Mouse (Mus musculus): ENCODE data around the gene Wfdc9.
A peak's percentile ranks its signal among the peaks of the same experiment; 100 is the strongest.

The Wfdc9 gene

DNA sequence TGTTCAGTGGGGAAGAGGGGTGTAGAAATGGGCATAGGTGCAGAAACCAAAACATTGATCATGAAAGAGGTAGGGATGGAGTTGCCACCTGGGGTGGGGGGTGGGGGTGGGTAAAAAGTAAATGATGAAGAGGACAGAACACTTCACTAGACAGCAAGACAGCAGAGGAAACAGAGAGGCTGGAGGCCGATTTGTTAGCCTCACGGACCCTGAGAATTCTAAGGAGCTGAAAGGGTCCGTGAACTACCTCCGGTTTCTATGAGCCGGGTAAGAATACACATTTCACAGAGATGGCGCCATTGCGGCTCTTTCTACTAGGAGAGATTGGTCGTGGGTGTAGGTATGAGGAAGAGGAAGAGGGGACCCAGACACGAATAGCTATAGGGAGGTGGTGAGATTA is at the start of gene Wfdc9:
Gene Wfdc9 (minus strand): TSS at position 101 of the 400 bp plus-strand sequence.
- DNase-seq: no peak

DNA sequence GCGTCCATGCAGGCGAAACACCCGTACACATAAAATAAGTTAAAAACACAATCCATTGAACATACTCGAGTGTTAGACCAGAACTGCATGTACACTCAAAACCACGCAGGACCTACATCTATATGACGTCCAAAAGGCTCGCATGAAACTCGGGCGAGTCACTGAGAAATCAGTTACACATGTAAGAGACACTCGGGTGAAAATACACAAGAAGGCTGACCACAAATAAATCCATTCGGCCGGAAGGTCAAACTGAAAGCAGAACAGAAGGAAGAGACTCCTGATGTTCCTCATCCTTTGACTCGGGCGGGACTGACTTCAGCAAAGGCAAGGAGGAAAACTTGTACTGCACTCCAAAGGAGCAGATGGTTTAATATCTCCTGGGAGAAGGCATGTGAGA is 49.6 kb upstream of the Wfdc9 start:
- no peak for DNase-seq

GRCm38 (mm10) chr2:164705328-164705727 is 48.9 kb upstream of the Wfdc9 start:
- no peak for DNase-seq

DNA sequence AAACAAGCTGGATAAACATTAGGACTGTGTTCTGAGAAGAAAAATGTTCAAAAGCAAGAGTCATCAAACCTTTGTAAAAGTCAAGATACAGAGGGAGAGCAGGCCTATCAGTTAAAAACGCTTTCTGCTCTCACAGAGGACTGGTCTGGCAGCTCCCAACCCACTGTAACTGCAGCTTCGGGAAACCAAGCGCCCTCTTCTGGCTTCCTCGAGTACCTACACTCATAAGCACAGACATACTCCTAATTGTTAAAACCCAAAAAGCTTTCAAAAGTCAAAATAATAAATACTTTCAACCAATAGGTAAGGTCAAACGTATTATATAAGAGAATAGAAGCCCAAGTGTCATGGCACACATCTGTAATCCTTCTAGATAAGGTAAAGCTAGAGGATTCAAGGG is 47.9 kb upstream of the Wfdc9 start:
- DNase-seq: no peak

- no peak for DNase-seq
Measured at GRCm38 (mm10) chr2:164701761-164702160, 45.4 kb upstream of the Wfdc9 start.

GRCm38 (mm10) chr2:164700959-164701358 is 44.6 kb upstream of the Wfdc9 start:
- DNase-seq: no peak

DNA sequence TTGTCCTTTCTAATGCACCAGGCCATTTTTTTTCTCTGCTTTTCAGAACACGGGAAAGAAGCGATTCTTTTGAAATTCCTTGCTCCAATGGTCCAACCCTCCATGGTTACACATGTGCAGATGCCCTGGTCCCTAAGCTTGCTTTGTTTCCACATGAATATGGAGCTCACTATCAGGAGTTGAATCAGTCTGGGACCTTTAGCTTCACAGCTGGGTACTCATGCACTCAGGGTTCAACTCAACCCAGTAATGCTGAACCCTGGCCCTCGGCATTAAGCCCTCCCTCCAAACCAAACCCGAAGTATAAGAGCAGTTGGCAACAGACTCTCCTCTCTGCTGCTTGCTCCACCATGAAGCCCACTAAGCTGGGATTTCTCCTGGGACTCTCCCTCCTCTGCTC is 41.8 kb upstream of the Wfdc9 start, which contains the start of gene Spint4:
Gene Spint4 (plus strand): TSS at position 301 of the 400 bp plus-strand sequence.
- DNase-seq: no peak

GRCm38 (mm10) chr2:164684807-164685206 is 28.4 kb upstream of the Wfdc9 start, which contains the start of gene Wfdc13:
Gene Wfdc13, plus strand, starts transcription at chr2:164685107.
- no peak for DNase-seq

- no peak for DNase-seq
Measured at GRCm38 (mm10) chr2:164679906-164680305, 23.5 kb upstream of the Wfdc9 start.

- peak; percentile 49 for DNase-seq
Measured at GRCm38 (mm10) chr2:164678848-164679625, 22.7 kb upstream of the Wfdc9 start.

DNA sequence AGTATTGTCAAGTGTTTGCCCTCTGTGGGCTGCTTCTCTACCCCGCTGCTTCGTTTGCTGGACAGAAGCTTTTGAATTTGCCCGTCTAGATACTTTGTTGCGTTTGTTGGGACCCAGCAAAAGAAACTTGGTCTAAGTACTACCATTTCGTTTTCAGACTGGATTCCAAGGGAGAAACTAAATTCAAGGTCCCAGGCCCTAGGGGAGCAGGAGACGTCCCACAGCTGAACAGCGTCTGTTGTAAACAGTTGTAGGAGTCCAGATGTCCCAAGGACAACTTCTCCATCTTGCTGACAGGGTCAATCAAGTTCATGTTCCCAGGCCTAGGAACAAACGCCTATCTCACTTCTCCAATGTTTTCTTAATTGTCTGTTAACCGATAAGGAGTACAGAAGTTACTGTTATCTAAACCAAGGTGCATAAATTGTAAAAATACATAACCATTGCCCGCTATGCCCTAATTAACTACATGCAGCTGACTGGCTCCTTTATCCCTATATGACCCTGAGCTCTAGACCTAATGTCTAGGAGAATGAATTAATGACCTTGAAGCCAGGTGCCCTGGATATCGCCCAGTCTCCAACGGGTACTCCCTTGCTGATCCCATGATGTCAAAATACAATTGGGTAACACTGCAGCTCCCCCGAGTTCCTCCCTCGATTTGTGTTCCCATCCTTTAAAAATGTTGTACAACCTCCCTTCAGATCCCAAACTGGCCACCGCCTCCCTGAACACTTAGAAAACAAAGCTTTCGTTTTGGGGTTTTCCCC is 20.7 kb upstream of the Wfdc9 start:
- DNase-seq: no peak

GRCm38 (mm10) chr2:164676103-164676502 is 19.7 kb upstream of the Wfdc9 start:
- no peak for DNase-seq

- DNase-seq: no peak
Measured at GRCm38 (mm10) chr2:164673987-164674386, 17.6 kb upstream of the Wfdc9 start, which contains the start of gene Wfdc11. Gene Wfdc11, minus strand, starts transcription at chr2:164674087.

DNA sequence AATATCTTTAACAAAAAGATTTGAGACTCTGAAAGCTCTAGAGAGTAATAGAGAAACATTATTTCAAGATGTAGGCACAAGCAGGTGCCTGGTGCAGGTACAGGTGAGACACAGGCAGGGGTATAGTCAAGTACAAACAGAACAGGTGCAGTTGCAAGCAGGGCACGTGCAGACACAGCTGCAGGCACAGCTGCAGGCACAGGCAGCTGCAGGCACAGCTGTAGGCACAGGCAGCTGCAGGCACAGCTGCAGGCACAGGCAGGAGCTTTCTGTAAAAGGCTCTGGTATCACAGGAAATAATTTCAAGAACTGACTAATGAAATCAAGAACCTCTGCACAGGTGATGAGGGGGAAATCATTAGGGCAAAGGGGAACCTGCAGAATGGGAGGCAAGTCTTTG is 14.6 kb upstream of the Wfdc9 start:
- no peak for DNase-seq

DNA sequence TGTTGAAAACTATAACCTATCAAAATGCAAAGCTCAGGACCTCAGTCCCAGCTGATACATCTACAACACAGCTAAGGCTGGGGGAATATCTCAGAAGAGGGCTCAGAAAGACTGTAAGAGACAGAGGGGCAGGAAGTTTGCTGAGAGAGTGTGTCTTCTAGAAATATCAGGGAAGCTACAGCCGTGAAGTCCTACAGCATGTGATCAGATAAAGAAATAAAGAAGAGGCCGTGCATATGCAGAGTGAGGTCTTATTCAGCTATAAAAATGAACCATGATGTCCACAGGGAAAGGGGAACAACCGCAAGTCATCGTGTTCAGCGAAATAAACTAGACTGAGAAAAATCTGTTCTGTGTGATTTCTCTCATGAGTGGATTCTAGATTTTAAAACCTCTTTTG is 13.9 kb upstream of the Wfdc9 start:
- DNase-seq: no peak

- DNase-seq: no peak
Measured at GRCm38 (mm10) chr2:164664851-164665250, 8.5 kb upstream of the Wfdc9 start.

- DNase-seq: peak; percentile 3
Measured at GRCm38 (mm10) chr2:164655858-164656257, 525 bp downstream of the Wfdc9 start, which contains the start of gene Wfdc10. Gene Wfdc10, plus strand, starts transcription at chr2:164656046.

GRCm38 (mm10) chr2:164641881-164642673 is 14.3 kb downstream of the Wfdc9 start:
- DNase-seq: no peak

- no peak for DNase-seq
Measured at GRCm38 (mm10) chr2:164641129-164641528, 15.3 kb downstream of the Wfdc9 start.

- no peak for DNase-seq
Measured at GRCm38 (mm10) chr2:164638696-164639095, 17.7 kb downstream of the Wfdc9 start, which contains the start of gene Wfdc16. Gene Wfdc16, minus strand, starts transcription at chr2:164638796.

DNA sequence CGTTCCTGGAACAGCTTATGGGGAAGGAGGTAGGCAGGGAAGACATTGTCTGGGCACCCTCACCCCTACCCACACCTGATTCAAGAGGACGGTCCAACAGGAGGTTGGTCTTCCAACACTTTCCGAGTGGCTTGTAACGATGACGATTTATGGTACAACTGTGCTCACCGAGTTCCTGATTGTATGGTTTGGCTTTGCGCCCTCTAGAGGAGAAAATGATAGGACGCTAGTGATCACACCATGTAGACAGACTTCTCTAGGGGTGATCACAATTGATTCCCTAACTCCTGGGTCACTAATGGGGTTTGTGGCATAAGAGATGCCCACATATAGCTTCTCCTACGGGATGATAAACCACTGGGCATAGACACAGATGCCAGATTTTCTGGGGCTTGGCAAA is 21.1 kb downstream of the Wfdc9 start:
- no peak for DNase-seq

GRCm38 (mm10) chr2:164621775-164622174 is 34.6 kb downstream of the Wfdc9 start:
- no peak for DNase-seq

DNA sequence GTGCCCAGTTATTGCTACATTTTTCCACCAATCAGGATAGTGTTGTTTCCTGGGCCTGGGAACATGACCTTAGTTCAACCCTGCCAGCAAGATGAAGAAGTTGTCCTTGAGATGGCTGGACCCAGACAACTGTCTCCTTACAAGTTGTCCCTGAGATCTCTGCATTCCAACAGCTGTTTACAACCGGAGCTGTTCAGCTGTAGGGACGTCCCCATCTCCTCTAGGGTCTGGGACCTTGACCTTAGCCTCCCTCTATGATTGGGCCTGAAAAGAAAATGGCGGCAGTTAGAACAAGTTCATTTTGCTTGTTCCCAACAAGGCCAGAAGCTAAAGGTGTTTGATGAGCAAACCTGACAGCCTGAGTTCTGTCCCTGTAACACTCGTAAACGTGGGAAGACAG is 37.3 kb downstream of the Wfdc9 start:
- DNase-seq: no peak

All from cerebellum, adult 9-10 months (tissue).